ENCODE assay signal across 8 mouse cellular contexts in genomic region chr11:68432361-68433021, GRCm38 (mm10). TPM values are rescaled to one million over a fixed set of nuclear protein-coding genes. Genes with fewer than 3 reads are reported as not detected.
A peak's percentile ranks its signal among the peaks of the same experiment; 100 is the strongest.
DNase-seq lines count a peak whose midpoint lies in the region; ATAC-seq and TF ChIP-seq lines count a peak whose summit lies in the region.

No protein-coding gene starts in this region.

- H3K9ac ChIP-seq in forebrain, embryonic 14.5 days (ENCODE audit: low read length) = peak overlapping the region; percentile 25; the same call in 1 of the 2 replicates
- no peak overlapping the region for H3K9ac ChIP-seq in liver, embryonic 15.5 days

- TF ChIP-seq CTCF in thymus, adult 2 months (IDR thresholded peaks at IDR 0.05; ENCODE audit: borderline replicate concordance, control insufficient read depth, extremely low read depth, insufficient read depth, low read length, poor library complexity) = no peak

- WGBS in forebrain, embryonic 14.5 days = 36% methylated on average over 23 of the region's 23 CpGs
- 17% methylated on average over 23 of the region's 23 CpGs for WGBS in liver, embryonic 15.5 days (ENCODE audit: insufficient replicate concordance)
- WGBS in thymus, adult 2 months = 3% methylated on average over 23 of the region's 23 CpGs

- no peak for TF ChIP-seq POLR2A in thymus, adult 2 months (IDR thresholded peaks at IDR 0.05; ENCODE audit: control insufficient read depth, extremely low read depth, insufficient read depth, low read length, poor library complexity)

- DNase-seq in spleen, postnatal 36 days (ENCODE audit: low spot score in 2 of 2) = peak; percentile 16 to 27
- no peak for DNase-seq in spleen, postnatal 10 days (ENCODE audit: low spot score in 2 of 2)
- no peak for DNase-seq in forebrain, embryonic 14.5 days (ENCODE audit: low spot score)
- peak; percentile 60 for DNase-seq in thymus, adult 2 months
- DNase-seq in urinary bladder, adult 2 months (ENCODE audit: low spot score) = no peak
- no peak for DNase-seq in spleen, postnatal 14 days (ENCODE audit: low spot score in 2 of 2)
- DNase-seq in cerebellum, adult 8-10 months = no peak

- H3K27me3 ChIP-seq in forebrain, embryonic 14.5 days (replicated peaks; ENCODE audit: control insufficient read depth, insufficient read depth, low read length) = no peaks in the 10 kb centered on the region
- H3K27me3 ChIP-seq in liver, embryonic 15.5 days = peaks cover 25% of the 10 kb centered on the region
- H3K27me3 ChIP-seq in thymus, adult 2 months (ENCODE audit: control insufficient read depth, insufficient read depth, low read length) = no peaks in the 10 kb centered on the region

- H3K27ac ChIP-seq in forebrain, embryonic 14.5 days (ENCODE audit: low read depth, low read length) = no peak overlapping the region
- H3K27ac ChIP-seq in liver, embryonic 15.5 days (replicated peaks) = no peak overlapping the region
- H3K27ac ChIP-seq in thymus, adult 2 months (ENCODE audit: control insufficient read depth, insufficient read depth, low read length) = peak overlapping the region; percentile 56

- no peaks in the 10 kb centered on the region for H3K4me1 ChIP-seq in forebrain, embryonic 14.5 days (ENCODE audit: control insufficient read depth, insufficient read depth, low read length)
- 0 out of 2 replicates have a peak, but pooled peaks cover 4% of the 10 kb centered on the region for H3K4me1 ChIP-seq in liver, embryonic 15.5 days (replicated peaks)
- H3K4me1 ChIP-seq in thymus, adult 2 months (replicated peaks; ENCODE audit: control insufficient read depth, insufficient read depth, low read length) = peaks cover 53% of the 10 kb centered on the region

- no peak for ATAC-seq in forebrain, embryonic 14.5 days
- ATAC-seq in liver, embryonic 15.5 days (ENCODE audit: insufficient read depth) = peak; percentile 7; the same call in 1 of the 2 replicates

- no peaks in the 10 kb centered on the region for H3K9me3 ChIP-seq in forebrain, embryonic 14.5 days (replicated peaks; ENCODE audit: control insufficient read depth, low read length)
- H3K9me3 ChIP-seq in liver, embryonic 15.5 days (replicated peaks) = no peaks in the 10 kb centered on the region

- peak overlapping the region; percentile 54 for H3K4me2 ChIP-seq in forebrain, embryonic 14.5 days (ENCODE audit: low read length)
- peak overlapping the region; percentile 60 for H3K4me2 ChIP-seq in liver, embryonic 15.5 days

- H3K36me3 ChIP-seq in forebrain, embryonic 14.5 days (ENCODE audit: control insufficient read depth, insufficient read depth, low read length) = no peaks in the 10 kb centered on the region
- no peaks in the 10 kb centered on the region for H3K36me3 ChIP-seq in liver, embryonic 15.5 days (replicated peaks)
- H3K36me3 ChIP-seq in thymus, adult 2 months (ENCODE audit: control insufficient read depth, insufficient read depth, low read length) = no peaks in the 10 kb centered on the region

- peak overlapping the region; percentile 27 for H3K4me3 ChIP-seq in forebrain, embryonic 14.5 days (ENCODE audit: low read depth, low read length)
- peak overlapping the region; percentile 51 for H3K4me3 ChIP-seq in liver, embryonic 15.5 days (replicated peaks)
- peak overlapping the region; percentile 84 for H3K4me3 ChIP-seq in thymus, adult 2 months (ENCODE audit: control insufficient read depth, insufficient read depth, low read length)

RNA-seq across cellular contexts. Expression of gene Pik3r5, which starts 0.6 kb away (rescaled TPM):
- 0.11 and 0.20 TPM in 2 replicates for polyA plus RNA-seq in forebrain, embryonic 14.5 days (2014; fragmentation: Nextera tagmentation; extraction: Ambion mirVana)
- polyA plus RNA-seq in liver, embryonic 15.5 days (2015; fragmentation: Nextera tagmentation; extraction: Ambion mirVana) = 0.78 and 0.83 TPM in 2 replicates
- polyA plus RNA-seq in thymus, adult 2 months (2012; rRNA removed) = 105 and 108 TPM in 2 replicates
- 1.5 and 2.5 TPM in 2 replicates for polyA plus RNA-seq in urinary bladder, adult 2 months (2012; rRNA removed)

RNA-seq across cellular contexts. Expression of gene Ntn1, which starts 31.9 kb away (rescaled TPM):
- polyA plus RNA-seq in forebrain, embryonic 14.5 days (2014; fragmentation: Nextera tagmentation; extraction: Ambion mirVana) = 3.5 TPM in 2 replicates
- polyA plus RNA-seq in liver, embryonic 15.5 days (2015; fragmentation: Nextera tagmentation; extraction: Ambion mirVana) = 0.15 and 0.25 TPM in 2 replicates
- polyA plus RNA-seq in thymus, adult 2 months (2012; rRNA removed) = 16.6 and 20.4 TPM in 2 replicates
- 17.7 and 25.2 TPM in 2 replicates for polyA plus RNA-seq in urinary bladder, adult 2 months (2012; rRNA removed)

Comparison
In these comparisons a context has a peak if more than half of its experiments do, and no peak if none do; other contexts are left out.
1. DNase-seq: peak in spleen, postnatal 36 days (2 of 2) and thymus, adult 2 months (single experiment); none in spleen, postnatal 10 days (0 of 2), forebrain, embryonic 14.5 days (single experiment), urinary bladder, adult 2 months (single experiment), spleen, postnatal 14 days (0 of 2) and cerebellum, adult 8-10 months (single experiment).
2. H3K4me3 ChIP-seq: peak in every context shown above with its lines; median percentile 84 in thymus, adult 2 months; 51 in liver, embryonic 15.5 days; 27 in forebrain, embryonic 14.5 days.
3. RNA of gene Pik3r5, which starts 0.6 kb away (polyA plus RNA-seq): 105 to 108 TPM in thymus, adult 2 months; 1.5 to 2.5 TPM in urinary bladder, adult 2 months, 0.78 to 0.83 TPM in liver, embryonic 15.5 days and 0.11 to 0.20 TPM in forebrain, embryonic 14.5 days; every median in the first group is over 10 times any median in the second.